Mouse (Mus musculus) liver, embryonic 14.5 days (tissue): ENCODE measurements around the gene Zfp174.

ENCODE experiments used
- CTCF ChIP-seq: IDR thresholded peaks from 2 replicates; pipeline ENCODE4 v1.5.1; 2016; ENCODE audit warnings: antibody characterized with exemption, low read depth, control low read depth
- EP300 ChIP-seq: IDR thresholded peaks from 2 replicates; pipeline ENCODE4 v1.6.1; 2016; ENCODE audit warnings: antibody characterized with exemption, low read depth

GRCm38 (mm10) chr16:3872216-3873047 lies 25.4 kb downstream of the Zfp174 start, which contains the start of gene Naa60:
- no peak for TF ChIP-seq EP300
- TF ChIP-seq CTCF = no peak
